Mouse (Mus musculus) small intestine, adult 2 months (tissue): ENCODE results near the gene Eqtn. TPM values are rescaled to one million over a fixed set of nuclear protein-coding genes. Genes with fewer than 3 reads are reported as not detected.

Source experiments
- H3K27ac ChIP-seq: fragments of 200-500 bp; 2 replicates; pipeline ENCODE4 v1.5.1; 2012; ENCODE audit warnings: low read depth, low read length, control low read depth, inconsistent platforms; ENCODE audit not compliant: insufficient read depth
- H3K27me3 ChIP-seq: fragments of 200-500 bp; 2 replicates; pipeline ENCODE4 v1.6.1; 2012; ENCODE audit warnings: mild to moderate bottlenecking, moderate library complexity, low read length, inconsistent platforms; ENCODE audit not compliant: control insufficient read depth, insufficient read depth
- H3K36me3 ChIP-seq: fragments of 200-500 bp; 2 replicates; pipeline ENCODE4 v1.6.1; 2012; ENCODE audit warnings: mild to moderate bottlenecking, low read length, control low read depth, inconsistent platforms; ENCODE audit not compliant: control insufficient read depth, insufficient read depth
- H3K4me1 ChIP-seq: fragments of 200-500 bp; 2 replicates; pipeline ENCODE4 v1.6.1; 2012; ENCODE audit warnings: low read length, inconsistent platforms, mixed read lengths; ENCODE audit not compliant: control insufficient read depth, insufficient read depth, insufficient read length
- H3K4me3 ChIP-seq: fragments of 200-500 bp; 2 replicates; pipeline ENCODE4 v1.5.1; 2012; ENCODE audit warnings: low read depth, mild to moderate bottlenecking, control low read depth, inconsistent platforms, low read length, moderate library complexity
- CTCF ChIP-seq: fragments of 200-500 bp; IDR thresholded peaks from 2 replicates; pipeline ENCODE4 v1.5.1; 2012; ENCODE audit warnings: low read depth, mild to moderate bottlenecking, control low read depth, inconsistent platforms, low read length, moderate library complexity, mixed read lengths; ENCODE audit not compliant: insufficient replicate concordance, insufficient read length; ENCODE audit errors: extremely low read depth
- POLR2A ChIP-seq: fragments of 200-500 bp; IDR thresholded peaks from 2 replicates; pipeline ENCODE4 v1.6.1; 2012; ENCODE audit warnings: low read depth, mild to moderate bottlenecking, control low read depth, inconsistent platforms, low read length, moderate library complexity
- WGBS: fragments of 180-500 bp; shearing (Covaris S2); methylation state at CpG from one replicate; pipeline ENCODE4 v1.1.7; 2018; 5-methylcytosine and 5-hydroxymethylcytosine counted together
- polyA plus RNA-seq: library from polyadenylated mRNA; depleted of rRNA; stranded (reverse); fragments of >200 nt; gene quantifications from 2 replicates; pipeline ENCODE4 v1.2.3, GENCODE M21; 2012; rRNA removed

Gene Eqtn
- not detected in 2 replicates for polyA plus RNA-seq

- Histone ChIP-seq H3K4me1 (no peaks in the 10 kb centered on the region), H3K36me3 (no peaks in the 10 kb centered on the region), H3K27me3 (no peaks in the 10 kb centered on the region), H3K27ac (no peak within 1 kb of the TSS), H3K4me3 (no peak within 1 kb of the TSS)
- TF ChIP-seq CTCF, result no peak
- TF ChIP-seq POLR2A, result no peak
These were observed at the start of gene Eqtn for GRCm38 (mm10) chr4:94928743-94929142. TSS of gene Eqtn (minus strand) at chr4:94928843.

DNA sequence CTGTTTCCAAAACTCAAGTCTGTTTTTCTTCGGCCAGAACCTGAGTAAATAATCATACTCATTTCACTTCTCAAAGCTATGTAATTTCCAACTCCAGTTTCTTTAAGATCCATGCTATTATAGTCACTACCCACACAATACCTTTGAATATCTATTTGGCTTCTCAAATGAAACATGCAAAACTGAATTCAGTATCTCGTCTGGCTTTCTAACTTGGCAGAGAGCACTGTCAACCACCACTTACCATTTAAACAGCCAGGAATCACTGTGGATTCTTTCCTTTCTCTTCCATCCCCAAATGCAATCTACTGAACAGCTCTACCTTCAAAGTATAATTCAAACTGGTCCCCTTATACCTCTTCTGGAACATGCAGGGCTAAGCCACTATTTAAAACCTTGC is 44.7 kb upstream of the Eqtn start:
- no peak for TF ChIP-seq POLR2A
- no peak for TF ChIP-seq CTCF
- 83% methylated on average over 2 of the region's 2 CpGs for WGBS
- Histone ChIP-seq H3K4me1 (no peaks in the 10 kb centered on the region), H3K4me3 (no peak overlapping the region), H3K27me3 (no peaks in the 10 kb centered on the region), H3K27ac (no peak overlapping the region), H3K36me3 (peaks cover 23% of the 10 kb centered on the region)

GRCm38 (mm10) chr4:94952773-94953172 is 24.1 kb upstream of the Eqtn start:
- TF ChIP-seq CTCF (no peak), POLR2A (no peak)
- Histone ChIP-seq H3K27me3 (no peaks in the 10 kb centered on the region), H3K4me1 (no peaks in the 10 kb centered on the region), H3K27ac (no peak overlapping the region), H3K4me3 (no peak overlapping the region), H3K36me3 (peaks cover 54% of the 10 kb centered on the region)
- WGBS, result 76% methylated on average over 3 of the region's 3 CpGs

- no peaks in the 10 kb centered on the region for H3K4me1 ChIP-seq
- no peak for TF ChIP-seq POLR2A
- no peak for TF ChIP-seq CTCF
- H3K36me3 ChIP-seq, result peaks cover 30% of the 10 kb centered on the region
- no peaks in the 10 kb centered on the region for H3K27me3 ChIP-seq
- H3K4me3 ChIP-seq, result no peak overlapping the region
- no peak overlapping the region for H3K27ac ChIP-seq
- 86% methylated on average over 11 of the region's 11 CpGs for WGBS
These were observed 12.7 kb upstream of the Eqtn start for GRCm38 (mm10) chr4:94941221-94941855.

DNA sequence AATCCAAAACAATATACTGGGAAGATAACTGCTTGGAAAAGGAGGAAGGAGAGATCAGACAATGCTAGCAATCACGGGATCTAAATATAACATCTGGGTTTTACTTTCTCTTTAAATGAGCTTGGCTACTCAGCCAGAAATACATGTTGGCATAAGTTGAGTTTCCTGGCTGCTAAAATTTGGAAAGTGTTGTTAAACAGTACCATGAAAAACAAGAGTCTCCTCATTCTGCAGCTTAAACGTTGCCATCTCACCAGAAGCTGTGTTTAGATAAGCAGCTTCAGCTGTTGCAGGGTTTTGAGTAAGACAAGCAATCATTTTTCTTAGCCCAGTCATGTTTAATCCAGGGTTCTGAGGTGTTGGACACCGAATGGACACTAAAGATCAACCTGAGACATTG is 26.9 kb downstream of the Eqtn start:
- Histone ChIP-seq H3K27me3 (no peaks in the 10 kb centered on the region), H3K4me3 (no peak overlapping the region), H3K27ac (no peak overlapping the region), H3K36me3 (no peaks in the 10 kb centered on the region), H3K4me1 (no peaks in the 10 kb centered on the region)
- no peak for TF ChIP-seq POLR2A
- no peak for TF ChIP-seq CTCF
- WGBS, result 34% methylated on average over 3 of the region's 3 CpGs

DNA sequence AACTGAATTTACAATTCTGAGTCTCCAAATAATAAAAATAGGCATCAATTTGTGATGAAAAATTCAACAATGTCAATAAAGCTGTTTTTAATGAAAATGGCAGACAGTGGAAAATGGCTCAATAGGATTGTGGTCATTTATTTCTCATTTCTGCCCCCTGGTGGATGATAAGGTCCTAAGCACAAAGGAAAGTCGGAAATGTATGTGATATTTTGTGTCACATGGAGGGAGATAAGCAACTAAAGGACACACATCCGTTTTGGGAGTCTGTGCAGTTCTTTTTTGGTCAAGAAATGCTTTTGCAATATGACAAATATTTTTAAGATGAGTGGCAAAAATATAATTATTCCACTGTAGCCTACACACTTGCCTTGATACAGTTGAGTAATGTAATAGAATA is 27.9 kb downstream of the Eqtn start:
- H3K27ac ChIP-seq, result no peak overlapping the region
- H3K27me3 ChIP-seq, result no peaks in the 10 kb centered on the region
- no peaks in the 10 kb centered on the region for H3K36me3 ChIP-seq
- no peak overlapping the region for H3K4me3 ChIP-seq
- TF ChIP-seq CTCF, result no peak
- no peak for TF ChIP-seq POLR2A
- WGBS, result 10% methylated on average over 2 of the region's 2 CpGs
- no peaks in the 10 kb centered on the region for H3K4me1 ChIP-seq

Other genes starting within 250 kb of the Eqtn start
- gene Tek, start 189.6 kb downstream of the Eqtn start, polyA plus RNA-seq, result 0.75 and 1.3 TPM in 2 replicates
- gene Mysm1, start 50.3 kb upstream of the Eqtn start, polyA plus RNA-seq, result 0.99 and 1.3 TPM in 2 replicates
- gene Jun, start 123.4 kb upstream of the Eqtn start, polyA plus RNA-seq, result 56.4 and 143 TPM in 2 replicates